Mouse (Mus musculus): Measurements from ENCODE around the gene Pakap. TPM values are rescaled to one million over a fixed set of nuclear protein-coding genes. Genes with fewer than 3 reads are reported as not detected.

Pakap gene
- polyA plus RNA-seq, 1 experiment from 2014 or later: 21.1 TPM

Other genes starting within 250 kb of the Pakap start
- gene Palm2, start 133.9 kb upstream of the Pakap start, polyA plus RNA-seq (2014; fragmentation: Nextera tagmentation; extraction: Ambion mirVana): 3.4 and 3.5 TPM in 2 replicates
- 15.5 and 16.9 TPM in 2 replicates for gene Akap2, start 149.5 kb downstream of the Pakap start, polyA plus RNA-seq (2014; fragmentation: Nextera tagmentation; extraction: Ambion mirVana)